Mouse (Mus musculus): ENCODE data around the gene Gm45623.

- TF ChIP-seq POLR2A (IDR thresholded peaks at IDR 0.05; ENCODE audit: borderline replicate concordance, extremely low read depth, insufficient read depth, insufficient read length, poor library complexity, severe bottlenecking) = no peak
- TF ChIP-seq CTCF (IDR thresholded peaks at IDR 0.05; ENCODE audit: borderline replicate concordance, extremely low read depth, insufficient read depth, insufficient read length) = no peak
Measured at GRCm38 (mm10) chr13:56707606-56708005, 46.0 kb downstream of the Gm45623 start.

Data from brain, embryonic 14.5 days (tissue).